Mouse (Mus musculus) cerebellum, adult 11-12 months (tissue): Measurements from ENCODE around the gene Sostdc1.
A peak's percentile ranks its signal among the peaks of the same experiment; 100 is the strongest.

Experiments
- DNase-seq: peaks from one replicate; pipeline ENCODE4 v3.0.0; 2022

Gene Sostdc1

GRCm38 (mm10) chr12:36313916-36314315 is at the start of gene Sostdc1:
Gene Sostdc1 (plus strand): TSS chr12:36314139.
- DNase-seq = no peak

GRCm38 (mm10) chr12:36267670-36268246 is 46.2 kb upstream of the Sostdc1 start:
- DNase-seq = no peak

GRCm38 (mm10) chr12:36274823-36275222 is 39.1 kb upstream of the Sostdc1 start:
- DNase-seq = no peak

- DNase-seq = peak; percentile 5
Measured at GRCm38 (mm10) chr12:36289634-36290033, 24.3 kb upstream of the Sostdc1 start.

- DNase-seq = no peak
Measured at GRCm38 (mm10) chr12:36290465-36290864, 23.5 kb upstream of the Sostdc1 start.

- no peak for DNase-seq
Measured at GRCm38 (mm10) chr12:36291346-36291745, 22.6 kb upstream of the Sostdc1 start.

- no peak for DNase-seq
Measured at GRCm38 (mm10) chr12:36302326-36302725, 11.6 kb upstream of the Sostdc1 start.

- DNase-seq = no peak
Measured at GRCm38 (mm10) chr12:36302905-36303642, 10.9 kb upstream of the Sostdc1 start.

GRCm38 (mm10) chr12:36308737-36309420 is 5.1 kb upstream of the Sostdc1 start:
- DNase-seq = no peak

- DNase-seq = no peak
Measured at GRCm38 (mm10) chr12:36313015-36313414, 924 bp upstream of the Sostdc1 start.

- DNase-seq = no peak
Measured at GRCm38 (mm10) chr12:36314446-36314845, 507 bp downstream of the Sostdc1 start.

GRCm38 (mm10) chr12:36315527-36315926 is 1.6 kb downstream of the Sostdc1 start:
- DNase-seq = no peak

- DNase-seq = no peak
Measured at GRCm38 (mm10) chr12:36316056-36316455, 2.1 kb downstream of the Sostdc1 start.

GRCm38 (mm10) chr12:36317036-36317819 is 3.3 kb downstream of the Sostdc1 start:
- peak; percentile 3 for DNase-seq

GRCm38 (mm10) chr12:36317820-36318135 is 3.8 kb downstream of the Sostdc1 start:
- DNase-seq = no peak

GRCm38 (mm10) chr12:36326101-36326521 is 12.2 kb downstream of the Sostdc1 start:
- DNase-seq = no peak

GRCm38 (mm10) chr12:36332676-36333075 is 18.7 kb downstream of the Sostdc1 start:
- no peak for DNase-seq

- no peak for DNase-seq
Measured at GRCm38 (mm10) chr12:36333837-36334281, 19.9 kb downstream of the Sostdc1 start.

GRCm38 (mm10) chr12:36344131-36344530 is 30.2 kb downstream of the Sostdc1 start:
- DNase-seq = no peak

GRCm38 (mm10) chr12:36360064-36360463 is 46.1 kb downstream of the Sostdc1 start:
- DNase-seq = no peak

GRCm38 (mm10) chr12:36360693-36361092 is 46.8 kb downstream of the Sostdc1 start:
- no peak for DNase-seq

- DNase-seq = no peak
Measured at GRCm38 (mm10) chr12:36364013-36364412, 50.1 kb downstream of the Sostdc1 start.
